Mouse (Mus musculus): ENCODE measurements at regions not wholly inside any gene's neighbourhood (a gene's known extent, or its start where the extent isn't known, plus 50 kb on each side); places are given as distances from the start of the nearest gene placed in this dataset.
"Not testable (repeated sequence)": the region's sequence is repeated elsewhere in the genome, so short reads cannot be mapped to it uniquely, and the experiment has no call there.

DNA sequence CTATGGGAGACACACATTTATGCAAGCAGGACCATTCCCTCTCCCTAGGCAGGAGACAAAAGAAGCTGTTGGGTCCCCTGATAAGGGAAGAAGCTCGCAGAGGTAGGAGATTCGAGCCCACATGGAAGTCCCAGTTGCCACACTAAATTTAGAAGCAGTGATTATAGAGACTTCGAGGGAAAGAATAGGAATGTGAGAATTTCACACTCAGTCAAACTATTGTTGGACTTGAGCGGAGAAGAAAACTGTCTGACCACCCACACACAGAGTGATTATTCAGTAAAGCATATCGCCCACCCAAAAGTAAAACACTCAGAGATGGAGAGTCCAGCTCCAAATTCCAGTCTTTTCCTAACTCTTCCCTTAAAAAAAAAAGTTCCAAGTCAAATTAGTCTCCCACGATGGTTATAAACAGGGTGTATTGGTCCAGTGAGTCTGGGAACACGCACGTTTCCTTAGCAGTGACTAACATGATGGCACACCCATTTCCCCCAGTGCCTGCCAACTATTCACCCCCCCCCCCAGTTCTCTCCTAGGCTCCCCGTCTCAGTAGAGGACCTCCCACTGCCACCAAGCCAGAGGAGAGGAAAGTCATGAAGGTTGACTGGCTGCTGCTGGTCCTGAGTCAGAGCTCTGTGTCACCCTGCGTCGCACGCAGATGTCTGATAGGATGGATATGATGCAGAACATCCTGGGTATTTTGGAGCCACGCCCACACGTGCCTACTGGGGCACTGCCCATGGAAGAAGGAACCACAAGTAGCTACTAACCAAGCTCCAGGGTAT, 120.1 kb downstream of the Tcp10c start:
- WGBS: 76% methylated on average over 14 of the region's 14 CpGs
- ATAC-seq (ENCODE audit: insufficient number of reproducible peaks, insufficient read depth, low FRiP score, low TSS enrichment): no peak
- no peaks in the 10 kb centered on the region for H3K36me3 ChIP-seq
- H3K4me1 ChIP-seq: peaks cover 7% of the 10 kb centered on the region
- no peaks in the 10 kb centered on the region for H3K27me3 ChIP-seq
- no peak overlapping the region for H3K4me3 ChIP-seq
- no peak overlapping the region for H3K9ac ChIP-seq
- no peak overlapping the region for H3K4me2 ChIP-seq (replicated peaks)
- no peak overlapping the region for H3K27ac ChIP-seq
- no peaks in the 10 kb centered on the region for H3K9me3 ChIP-seq

- Histone ChIP-seq H3K4me2 (replicated peaks) (peak overlapping the region; percentile 28), H3K9ac (no peak overlapping the region)
Observed at GRCm38 (mm10) chr17:13478866-13479571, 124.6 kb downstream of the Tcp10c start.

DNA sequence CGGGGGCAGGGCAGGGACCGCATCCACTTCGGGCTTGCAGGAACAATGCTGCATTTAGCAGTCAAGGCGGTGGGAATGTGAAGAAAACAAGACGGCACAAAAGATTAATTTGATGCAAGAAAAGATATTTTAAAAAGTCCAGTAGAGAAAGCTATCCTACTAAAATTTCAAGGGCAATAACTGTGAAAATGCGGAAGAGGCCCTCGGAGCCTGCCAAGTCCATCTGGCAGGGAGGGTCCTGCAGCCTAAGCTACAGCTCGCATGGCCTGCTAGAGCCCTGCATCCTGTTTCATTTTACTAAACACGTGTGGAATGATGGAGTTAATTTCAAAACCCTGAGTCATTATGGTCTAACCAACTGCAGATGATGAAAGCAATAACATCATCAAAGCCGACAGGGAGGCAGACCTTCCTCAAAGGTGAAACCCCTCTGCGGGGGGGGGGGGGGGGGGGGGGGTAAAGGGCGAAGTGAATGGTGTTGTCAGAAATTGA, 125.2 kb downstream of the Tcp10c start:
- Histone ChIP-seq H3K27ac (peak overlapping the region; percentile 79), H3K4me2 (replicated peaks) (peak overlapping the region; percentile 28), H3K27me3 (no peaks in the 10 kb centered on the region), H3K9ac (no peak overlapping the region), H3K4me3 (no peak overlapping the region), H3K36me3 (no peaks in the 10 kb centered on the region), H3K9me3 (no peaks in the 10 kb centered on the region), H3K4me1 (peaks cover 18% of the 10 kb centered on the region)
- peak; percentile 87 for ATAC-seq (ENCODE audit: insufficient number of reproducible peaks, insufficient read depth, low FRiP score, low TSS enrichment)
- WGBS: 8% methylated on average over 11 of the region's 12 CpGs

More at GRCm38 (mm10) chr17:13478866-13479571, 124.6 kb downstream of the Tcp10c start:
- WGBS: 15% methylated on average over 5 of the region's 5 CpGs
- Histone ChIP-seq H3K27me3 (no peaks in the 10 kb centered on the region), H3K27ac (peak overlapping the region; percentile 79), H3K36me3 (no peaks in the 10 kb centered on the region), H3K9me3 (no peaks in the 10 kb centered on the region), H3K4me3 (no peak overlapping the region), H3K4me1 (peaks cover 18% of the 10 kb centered on the region)
- peak; percentile 72 for ATAC-seq (ENCODE audit: insufficient number of reproducible peaks, insufficient read depth, low FRiP score, low TSS enrichment)

DNA sequence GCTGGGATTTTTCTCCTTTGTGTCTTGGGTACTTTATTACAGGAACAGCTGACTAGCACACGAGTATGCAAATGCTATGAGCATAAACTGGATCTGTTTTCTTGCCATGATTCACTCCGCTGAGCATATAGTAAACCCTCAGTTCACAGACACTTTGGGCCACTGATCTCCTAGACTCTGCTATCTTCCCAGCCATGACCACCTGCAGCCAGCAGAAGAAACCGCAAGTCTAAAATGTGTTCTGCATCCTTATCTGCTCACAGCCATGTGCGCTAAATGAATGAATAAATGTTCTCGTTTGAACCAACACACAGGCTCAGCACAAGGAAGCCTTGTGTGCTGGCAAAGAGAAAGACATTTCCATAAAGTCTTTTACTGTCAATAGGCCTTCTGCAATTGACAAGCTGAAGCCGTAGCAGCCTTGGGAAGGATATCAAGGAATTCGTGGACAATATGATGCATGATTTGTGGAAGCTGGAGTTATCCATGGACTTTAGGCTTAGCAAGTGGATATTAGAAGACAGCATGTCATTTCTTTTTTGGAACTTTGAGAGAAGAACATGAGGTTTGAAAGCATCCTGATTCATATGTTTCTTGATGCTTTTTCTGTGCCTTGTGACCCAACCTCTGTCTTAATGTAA, 127.2 kb downstream of the Tcp10c start:
- H3K9ac ChIP-seq: no peak overlapping the region
- no peak for ATAC-seq (ENCODE audit: insufficient number of reproducible peaks, insufficient read depth, low FRiP score, low TSS enrichment)
- H3K27me3 ChIP-seq: no peaks in the 10 kb centered on the region
- H3K4me2 ChIP-seq (replicated peaks): no peak overlapping the region
- H3K4me1 ChIP-seq: peaks cover 18% of the 10 kb centered on the region
- no peaks in the 10 kb centered on the region for H3K9me3 ChIP-seq
- H3K36me3 ChIP-seq: no peaks in the 10 kb centered on the region
- no peak overlapping the region for H3K4me3 ChIP-seq
- 81% methylated on average over 7 of the region's 7 CpGs for WGBS
- H3K27ac ChIP-seq: no peak overlapping the region

DNA sequence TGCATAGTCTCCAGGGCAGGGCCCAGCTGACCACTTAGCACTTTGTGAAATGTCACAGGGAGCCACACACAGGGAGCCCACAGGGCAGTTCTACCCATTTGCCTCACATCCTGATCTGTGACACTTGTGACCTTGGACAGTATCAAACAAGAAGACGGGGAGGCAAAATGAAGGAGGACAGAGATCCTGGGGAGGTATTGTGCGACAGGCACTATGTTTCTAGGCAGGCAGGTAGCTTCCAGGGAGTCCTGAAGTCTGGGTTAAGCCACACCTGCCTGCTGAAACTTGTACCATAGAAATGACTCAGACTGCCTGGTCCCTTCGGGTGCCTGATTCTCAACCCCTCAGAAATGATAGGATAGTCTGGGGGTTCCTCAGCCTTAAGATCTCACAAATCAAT, 127.8 kb downstream of the Tcp10c start:
- Histone ChIP-seq H3K9me3 (no peaks in the 10 kb centered on the region), H3K36me3 (no peaks in the 10 kb centered on the region), H3K4me2 (replicated peaks) (no peak overlapping the region), H3K9ac (no peak overlapping the region), H3K27me3 (no peaks in the 10 kb centered on the region), H3K4me1 (peaks cover 18% of the 10 kb centered on the region), H3K27ac (no peak overlapping the region), H3K4me3 (no peak overlapping the region)
- no peak for ATAC-seq (ENCODE audit: insufficient number of reproducible peaks, insufficient read depth, low FRiP score, low TSS enrichment)
- 76% methylated on average over 3 of the region's 3 CpGs for WGBS

- H3K4me1 ChIP-seq: no peaks in the 10 kb centered on the region
Observed at GRCm38 (mm10) chr17:13487291-13488215, 133.2 kb downstream of the Tcp10c start.

DNA sequence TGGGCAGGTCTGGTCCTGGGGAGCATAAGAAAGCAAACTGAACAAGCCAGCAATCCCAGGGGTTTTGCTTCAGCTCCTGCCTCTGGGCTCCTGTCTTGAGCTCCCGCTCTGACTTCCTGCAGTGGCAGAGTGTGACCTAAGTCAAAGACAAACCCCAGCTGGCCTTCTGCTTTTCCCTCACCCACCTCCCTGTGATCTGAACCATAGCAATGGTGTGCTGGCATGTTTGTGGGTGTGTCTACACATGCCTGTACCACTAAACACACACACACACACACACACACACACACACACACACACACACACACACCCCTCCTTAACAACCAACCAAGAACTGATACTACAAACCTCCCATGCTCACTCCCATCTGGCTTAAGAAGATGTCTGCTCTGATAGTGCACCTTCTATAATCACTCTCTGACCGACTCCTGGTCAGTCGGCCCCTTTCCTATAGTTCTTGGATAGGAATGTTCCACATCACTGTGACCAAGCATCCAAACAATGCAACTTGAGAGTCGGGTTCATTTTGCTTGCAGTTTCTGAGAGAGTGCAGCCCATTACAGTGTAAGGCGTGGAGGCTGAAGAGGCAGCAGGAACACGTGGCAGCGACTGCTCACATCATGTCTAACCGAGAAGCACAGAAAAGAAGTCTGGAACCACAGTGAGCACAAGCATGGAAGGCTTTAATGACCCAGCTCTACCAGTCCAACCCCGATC, 134.4 kb downstream of the Tcp10c start:
- Histone ChIP-seq H3K9me3 (no peaks in the 10 kb centered on the region), H3K36me3 (no peaks in the 10 kb centered on the region), H3K27ac (no peak overlapping the region), H3K4me3 (no peak overlapping the region), H3K4me1 (no peaks in the 10 kb centered on the region), H3K4me2 (replicated peaks) (no peak overlapping the region), H3K27me3 (no peaks in the 10 kb centered on the region), H3K9ac (no peak overlapping the region)
- no peak for ATAC-seq (ENCODE audit: insufficient number of reproducible peaks, insufficient read depth, low FRiP score, low TSS enrichment)
- WGBS: 76% methylated on average over 9 of the region's 9 CpGs

More at GRCm38 (mm10) chr17:13487291-13488215, 133.2 kb downstream of the Tcp10c start:
- H3K9ac ChIP-seq: no peak overlapping the region
- 85% methylated on average over 10 of the region's 10 CpGs for WGBS
- H3K27ac ChIP-seq: no peak overlapping the region
- no peaks in the 10 kb centered on the region for H3K9me3 ChIP-seq
- no peaks in the 10 kb centered on the region for H3K27me3 ChIP-seq
- H3K4me2 ChIP-seq (replicated peaks): no peak overlapping the region
- H3K4me3 ChIP-seq: no peak overlapping the region
- no peak for ATAC-seq (ENCODE audit: insufficient number of reproducible peaks, insufficient read depth, low FRiP score, low TSS enrichment)
- no peaks in the 10 kb centered on the region for H3K36me3 ChIP-seq

- 78% methylated on average over 1 of the region's 1 CpGs for whole genome bisulfite sequencing
- H3K9ac ChIP-seq; H3K27ac ChIP-seq; H3K4me1 ChIP-seq; H3K9me3 ChIP-seq; ATAC-seq (ENCODE audit: insufficient number of reproducible peaks, insufficient read depth, low FRiP score, low TSS enrichment); H3K36me3 ChIP-seq; H3K4me2 ChIP-seq (replicated peaks); H3K27me3 ChIP-seq; H3K4me3 ChIP-seq: not testable (repeated sequence)
Observed at GRCm38 (mm10) chr17:13492239-13492638, 137.9 kb downstream of the Tcp10c start.

- not testable (repeated sequence) for H3K4me3 ChIP-seq; H3K9me3 ChIP-seq; H3K4me1 ChIP-seq; H3K4me2 ChIP-seq (replicated peaks); H3K27ac ChIP-seq; H3K27me3 ChIP-seq; H3K36me3 ChIP-seq; ATAC-seq (ENCODE audit: insufficient number of reproducible peaks, insufficient read depth, low FRiP score, low TSS enrichment); H3K9ac ChIP-seq
- 65% methylated on average over 4 of the region's 7 CpGs for WGBS
Observed at GRCm38 (mm10) chr17:13492649-13493277, 138.4 kb downstream of the Tcp10c start.

GRCm38 (mm10) chr17:13493866-13494265, 139.5 kb downstream of the Tcp10c start:
- H3K27me3 ChIP-seq; H3K4me2 ChIP-seq (replicated peaks); H3K9me3 ChIP-seq; H3K27ac ChIP-seq; H3K4me3 ChIP-seq; ATAC-seq (ENCODE audit: insufficient number of reproducible peaks, insufficient read depth, low FRiP score, low TSS enrichment); H3K4me1 ChIP-seq; H3K36me3 ChIP-seq; H3K9ac ChIP-seq: not testable (repeated sequence)
- WGBS: 88% methylated on average over 3 of the region's 3 CpGs

All from embryonic facial prominence, embryonic 12.5 days (tissue).